Mouse (Mus musculus): Measurements from ENCODE around the gene Sptbn2. TPM values are rescaled to one million over a fixed set of nuclear protein-coding genes. Genes with fewer than 3 reads are reported as not detected.
A peak's percentile ranks its signal among the peaks of the same experiment; 100 is the strongest.

The Sptbn2 gene
- polyA plus RNA-seq, 1 experiment = 57.0 TPM

GRCm38 (mm10) chr19:4729186-4729585 lies 18.2 kb downstream of the Sptbn2 start:
- TF ChIP-seq CTCF (IDR thresholded peaks at IDR 0.05; ENCODE audit: borderline replicate concordance, extremely low read depth, insufficient read depth, insufficient read length) = no peak
- no peak for TF ChIP-seq POLR2A (IDR thresholded peaks at IDR 0.05; ENCODE audit: borderline replicate concordance, extremely low read depth, insufficient read depth, insufficient read length, poor library complexity, severe bottlenecking)
- DNase-seq (ENCODE audit: low read depth) = no peak

GRCm38 (mm10) chr19:4733052-4733451 lies 22.1 kb downstream of the Sptbn2 start:
- DNase-seq (ENCODE audit: low read depth) = no peak
- no peak for TF ChIP-seq POLR2A (IDR thresholded peaks at IDR 0.05; ENCODE audit: borderline replicate concordance, extremely low read depth, insufficient read depth, insufficient read length, poor library complexity, severe bottlenecking)
- no peak for TF ChIP-seq CTCF (IDR thresholded peaks at IDR 0.05; ENCODE audit: borderline replicate concordance, extremely low read depth, insufficient read depth, insufficient read length)

- TF ChIP-seq CTCF (IDR thresholded peaks at IDR 0.05; ENCODE audit: borderline replicate concordance, extremely low read depth, insufficient read depth, insufficient read length) (no peak), POLR2A (IDR thresholded peaks at IDR 0.05; ENCODE audit: borderline replicate concordance, extremely low read depth, insufficient read depth, insufficient read length, poor library complexity, severe bottlenecking) (no peak)
- DNase-seq (ENCODE audit: low read depth) = no peak
Measured at GRCm38 (mm10) chr19:4737866-4738265, 26.9 kb downstream of the Sptbn2 start.

DNA sequence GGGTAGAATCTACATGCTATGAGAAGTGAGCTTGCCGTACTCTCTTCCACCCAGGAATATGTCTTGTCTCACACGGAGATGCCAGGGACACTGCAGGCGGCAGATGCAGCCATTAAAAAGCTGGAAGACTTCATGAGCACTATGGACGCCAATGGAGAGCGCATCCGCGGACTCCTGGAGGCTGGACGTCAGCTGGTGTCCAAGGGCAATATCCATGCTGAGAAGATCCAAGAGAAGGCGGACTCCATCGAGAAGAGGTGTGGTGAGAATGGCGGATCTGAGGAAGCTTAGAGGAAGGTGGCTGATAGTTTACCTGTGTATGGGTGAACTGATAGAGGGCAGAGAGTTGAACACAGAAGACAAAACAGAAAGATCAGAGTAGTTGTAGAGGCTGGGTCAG lies 28.1 kb downstream of the Sptbn2 start:
- TF ChIP-seq CTCF (IDR thresholded peaks at IDR 0.05; ENCODE audit: borderline replicate concordance, extremely low read depth, insufficient read depth, insufficient read length) (no peak), POLR2A (IDR thresholded peaks at IDR 0.05; ENCODE audit: borderline replicate concordance, extremely low read depth, insufficient read depth, insufficient read length, poor library complexity, severe bottlenecking) (no peak)
- no peak for DNase-seq (ENCODE audit: low read depth)

GRCm38 (mm10) chr19:4739762-4740161 lies 28.8 kb downstream of the Sptbn2 start:
- DNase-seq (ENCODE audit: low read depth) = no peak
- TF ChIP-seq POLR2A (IDR thresholded peaks at IDR 0.05; ENCODE audit: borderline replicate concordance, extremely low read depth, insufficient read depth, insufficient read length, poor library complexity, severe bottlenecking) = no peak
- no peak for TF ChIP-seq CTCF (IDR thresholded peaks at IDR 0.05; ENCODE audit: borderline replicate concordance, extremely low read depth, insufficient read depth, insufficient read length)

- DNase-seq (ENCODE audit: low read depth) = no peak
- no peak for TF ChIP-seq POLR2A (IDR thresholded peaks at IDR 0.05; ENCODE audit: borderline replicate concordance, extremely low read depth, insufficient read depth, insufficient read length, poor library complexity, severe bottlenecking)
- no peak for TF ChIP-seq CTCF (IDR thresholded peaks at IDR 0.05; ENCODE audit: borderline replicate concordance, extremely low read depth, insufficient read depth, insufficient read length)
Measured at GRCm38 (mm10) chr19:4741482-4741881, 30.5 kb downstream of the Sptbn2 start.

- TF ChIP-seq POLR2A (IDR thresholded peaks at IDR 0.05; ENCODE audit: borderline replicate concordance, extremely low read depth, insufficient read depth, insufficient read length, poor library complexity, severe bottlenecking) (no peak), CTCF (IDR thresholded peaks at IDR 0.05; ENCODE audit: borderline replicate concordance, extremely low read depth, insufficient read depth, insufficient read length) (no peak)
Measured at GRCm38 (mm10) chr19:4742229-4742628, 31.3 kb downstream of the Sptbn2 start.

GRCm38 (mm10) chr19:4743524-4743923 lies 32.6 kb downstream of the Sptbn2 start:
- TF ChIP-seq CTCF (IDR thresholded peaks at IDR 0.05; ENCODE audit: borderline replicate concordance, extremely low read depth, insufficient read depth, insufficient read length) (peak; percentile 63; the same call in 1 of the 2 replicates), POLR2A (IDR thresholded peaks at IDR 0.05; ENCODE audit: borderline replicate concordance, extremely low read depth, insufficient read depth, insufficient read length, poor library complexity, severe bottlenecking) (no peak)
- peak; percentile 60 for DNase-seq (ENCODE audit: low read depth)

More at GRCm38 (mm10) chr19:4742229-4742628, 31.3 kb downstream of the Sptbn2 start:
- DNase-seq (ENCODE audit: low read depth) = no peak

DNA sequence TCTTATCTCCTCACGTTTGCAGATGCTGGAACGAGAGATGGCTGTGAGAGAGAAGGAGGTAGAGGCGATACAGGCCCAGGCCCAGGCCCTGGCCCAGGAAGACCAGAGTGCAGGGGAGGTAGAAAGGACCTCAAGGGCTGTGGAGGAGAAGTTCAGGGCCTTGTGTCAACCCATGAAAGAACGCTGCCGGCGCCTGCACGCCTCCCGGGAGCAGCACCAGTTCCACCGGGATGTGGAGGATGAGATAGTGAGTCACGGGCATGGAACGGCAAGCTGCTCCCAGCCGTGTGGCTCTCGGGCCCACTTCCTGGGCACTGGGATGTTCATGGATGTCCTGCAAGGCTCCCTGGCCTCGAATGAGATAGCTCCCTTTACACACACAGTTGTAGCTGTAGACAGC lies 33.1 kb downstream of the Sptbn2 start:
- no peak for DNase-seq (ENCODE audit: low read depth)
- TF ChIP-seq CTCF (IDR thresholded peaks at IDR 0.05; ENCODE audit: borderline replicate concordance, extremely low read depth, insufficient read depth, insufficient read length) (no peak), POLR2A (IDR thresholded peaks at IDR 0.05; ENCODE audit: borderline replicate concordance, extremely low read depth, insufficient read depth, insufficient read length, poor library complexity, severe bottlenecking) (no peak)

DNA sequence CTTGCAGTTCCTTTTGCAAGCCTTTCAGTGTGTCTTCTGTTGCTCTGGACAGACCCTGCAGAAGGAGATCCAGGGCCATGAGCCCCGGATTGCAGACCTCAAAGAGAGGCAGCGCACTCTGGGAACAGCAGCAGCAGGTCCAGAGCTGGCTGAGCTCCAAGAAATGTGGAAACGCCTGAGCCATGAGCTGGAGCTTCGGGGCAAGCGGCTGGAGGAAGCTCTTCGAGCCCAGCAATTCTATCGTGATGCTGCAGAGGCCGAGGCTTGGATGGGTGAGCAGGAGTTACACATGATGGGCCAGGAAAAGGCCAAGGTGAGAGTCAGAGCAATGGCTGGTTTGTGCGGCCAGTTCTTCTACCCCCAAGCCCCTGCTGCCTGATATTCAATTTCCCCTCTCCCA lies 34.1 kb downstream of the Sptbn2 start:
- DNase-seq (ENCODE audit: low read depth) = peak; percentile 40
- no peak for TF ChIP-seq POLR2A (IDR thresholded peaks at IDR 0.05; ENCODE audit: borderline replicate concordance, extremely low read depth, insufficient read depth, insufficient read length, poor library complexity, severe bottlenecking)
- no peak for TF ChIP-seq CTCF (IDR thresholded peaks at IDR 0.05; ENCODE audit: borderline replicate concordance, extremely low read depth, insufficient read depth, insufficient read length)

GRCm38 (mm10) chr19:4745681-4746080 lies 34.7 kb downstream of the Sptbn2 start:
- no peak for DNase-seq (ENCODE audit: low read depth)
- TF ChIP-seq POLR2A (IDR thresholded peaks at IDR 0.05; ENCODE audit: borderline replicate concordance, extremely low read depth, insufficient read depth, insufficient read length, poor library complexity, severe bottlenecking) (no peak), CTCF (IDR thresholded peaks at IDR 0.05; ENCODE audit: borderline replicate concordance, extremely low read depth, insufficient read depth, insufficient read length) (no peak)

DNA sequence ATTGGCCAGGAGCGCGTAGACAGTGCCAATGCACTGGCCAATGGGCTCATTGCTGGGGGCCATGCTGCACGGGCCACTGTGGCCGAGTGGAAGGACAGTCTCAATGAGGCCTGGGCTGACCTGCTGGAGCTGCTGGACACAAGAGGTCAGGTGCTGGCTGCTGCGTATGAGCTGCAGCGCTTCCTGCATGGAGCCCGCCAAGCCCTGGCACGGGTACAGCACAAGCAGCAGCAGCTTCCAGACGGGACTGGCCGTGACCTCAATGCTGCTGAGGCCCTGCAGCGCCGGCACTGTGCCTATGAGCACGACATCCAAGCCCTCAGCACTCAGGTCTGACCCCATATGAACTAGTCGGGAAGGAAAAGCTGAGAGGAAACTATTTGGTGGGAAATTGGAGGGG lies 35.6 kb downstream of the Sptbn2 start:
- DNase-seq (ENCODE audit: low read depth) = no peak
- no peak for TF ChIP-seq POLR2A (IDR thresholded peaks at IDR 0.05; ENCODE audit: borderline replicate concordance, extremely low read depth, insufficient read depth, insufficient read length, poor library complexity, severe bottlenecking)
